Mouse (Mus musculus): Measurements from ENCODE around the gene Oosp1.

Gene Oosp1

DNA sequence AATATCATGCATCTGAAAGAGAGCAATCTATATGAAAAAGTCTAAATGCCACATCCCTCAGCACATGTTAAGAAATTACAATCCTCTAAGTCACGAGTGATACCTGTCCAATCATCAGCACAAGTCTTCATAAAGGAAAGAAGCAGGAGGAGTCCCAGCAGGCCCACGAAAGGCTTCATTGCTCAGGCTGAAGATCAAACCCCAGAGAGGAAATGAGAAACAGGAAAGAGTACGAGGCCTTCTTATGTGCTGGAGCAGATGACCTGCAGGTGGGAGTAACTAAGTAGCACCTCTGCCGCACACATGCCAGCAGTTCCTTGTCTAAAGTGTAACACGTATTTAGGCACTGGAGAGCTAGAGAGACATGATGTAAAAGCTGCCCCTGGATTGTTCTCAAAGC is at the start of gene Oosp1:
Gene Oosp1, minus strand, starts transcription at position 312 of the 400 bp plus-strand sequence.
- no peak for DNase-seq

DNA sequence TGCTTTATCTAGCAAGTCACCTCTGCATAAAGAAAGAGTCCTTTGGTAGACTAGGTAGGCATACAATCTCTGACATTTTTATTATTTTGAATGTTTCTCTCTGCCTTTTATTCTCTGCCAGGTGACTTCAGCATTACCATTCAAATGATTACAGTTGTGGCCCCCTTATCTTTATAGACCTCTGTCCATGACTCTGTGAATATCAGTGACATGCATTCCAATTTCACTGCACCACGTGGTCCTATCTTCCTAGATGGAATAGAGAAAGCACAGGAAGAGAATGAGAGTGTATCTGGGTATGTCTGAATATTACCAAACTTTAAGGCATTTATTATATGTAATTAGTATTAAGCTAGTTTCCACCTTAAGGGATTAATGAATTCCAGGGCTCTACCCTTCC is 45.5 kb upstream of the Oosp1 start:
- DNase-seq = no peak

DNA sequence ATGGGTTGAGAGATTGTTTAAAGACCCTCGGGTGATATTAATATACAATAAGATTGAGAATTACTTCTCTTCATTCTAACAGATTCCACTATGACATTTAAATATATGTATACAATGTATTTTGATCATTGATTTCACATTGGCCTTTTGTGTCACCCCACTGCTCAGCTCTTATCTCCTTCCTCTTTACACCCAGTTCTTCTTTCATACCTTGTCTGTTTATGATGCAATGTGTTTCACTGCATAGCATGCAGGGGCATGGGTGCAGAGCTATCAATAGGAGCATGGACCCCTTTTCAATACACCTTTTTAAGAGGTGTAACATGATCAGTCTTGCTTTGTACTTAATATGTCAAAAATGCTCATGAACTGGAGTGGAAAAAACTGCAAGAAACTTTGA is 39.3 kb upstream of the Oosp1 start:
- no peak for DNase-seq

DNA sequence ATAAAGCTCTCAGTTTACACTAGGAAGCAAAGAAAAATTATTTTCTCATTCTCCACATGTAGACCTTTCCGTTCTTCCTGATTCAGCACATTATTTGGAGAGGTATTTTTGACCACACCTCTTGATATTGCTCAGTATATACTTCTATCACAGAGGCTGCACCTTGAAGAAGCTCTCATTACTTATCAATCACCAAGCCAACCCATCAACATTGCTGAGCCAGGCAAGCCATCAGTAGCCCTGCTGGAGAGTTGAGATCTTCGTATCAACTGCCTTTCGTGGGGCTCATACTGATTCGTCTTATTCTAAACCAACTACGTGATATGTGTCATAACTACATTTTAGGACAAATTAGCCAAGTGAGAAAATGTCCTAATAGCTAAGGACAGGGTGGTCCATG is 36.4 kb upstream of the Oosp1 start:
- DNase-seq = no peak

DNA sequence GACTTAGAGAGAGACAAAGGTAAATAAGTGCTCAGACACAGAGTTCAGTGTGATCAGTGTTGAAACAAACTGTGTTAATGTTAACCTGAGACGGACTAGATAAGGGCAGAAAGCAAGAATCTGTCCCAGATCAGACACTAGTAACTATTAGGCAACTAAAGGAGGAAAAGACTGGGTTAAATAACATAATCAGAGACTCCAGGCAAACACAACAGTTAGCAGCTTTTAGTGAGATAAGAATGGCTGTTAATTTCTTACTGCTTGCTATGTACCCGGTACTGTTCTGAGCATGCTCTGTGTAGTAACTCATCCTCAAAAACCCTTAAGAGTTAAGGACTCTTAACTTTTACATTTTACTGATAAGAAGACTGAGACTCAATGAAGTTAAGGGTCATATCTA is 35.0 kb upstream of the Oosp1 start:
- no peak for DNase-seq

DNA sequence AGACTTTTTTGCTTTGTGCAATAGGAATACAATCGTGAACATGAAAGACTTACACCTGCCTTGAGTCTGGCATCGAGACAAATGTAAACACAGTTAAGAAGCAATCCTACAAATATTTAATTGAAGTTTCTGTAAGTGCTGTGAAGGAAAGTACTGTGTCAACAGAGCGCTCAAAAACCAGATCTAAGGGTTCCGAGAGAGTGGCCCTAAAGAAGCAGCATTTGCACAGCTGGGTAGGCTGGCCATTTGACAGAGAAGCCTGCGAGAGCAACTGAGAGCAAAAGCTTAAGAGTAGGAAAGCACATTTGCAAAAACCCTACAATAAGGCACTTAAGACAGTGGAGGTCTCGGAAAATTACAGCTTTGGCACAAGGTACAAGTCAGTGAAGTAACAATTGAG is 33.3 kb upstream of the Oosp1 start:
- no peak for DNase-seq

DNA sequence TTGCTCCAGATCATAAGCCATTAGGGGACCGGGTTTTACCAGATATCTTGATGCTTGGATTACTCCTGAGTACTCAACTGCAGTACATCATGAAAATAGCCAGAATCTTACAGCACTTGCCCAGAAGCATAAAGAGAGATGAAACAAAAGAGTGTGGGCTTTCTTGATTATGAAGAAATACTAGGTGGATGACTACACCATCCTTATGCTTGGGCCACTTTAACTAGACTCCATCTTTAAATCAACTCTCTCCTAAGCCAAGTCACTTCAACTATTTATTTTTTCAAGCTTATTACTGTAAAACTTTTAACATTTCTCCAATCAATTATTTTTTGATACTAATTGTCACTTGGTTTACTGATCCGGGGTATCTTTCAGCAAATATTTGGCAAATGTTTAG is 32.9 kb upstream of the Oosp1 start:
- DNase-seq = no peak

DNA sequence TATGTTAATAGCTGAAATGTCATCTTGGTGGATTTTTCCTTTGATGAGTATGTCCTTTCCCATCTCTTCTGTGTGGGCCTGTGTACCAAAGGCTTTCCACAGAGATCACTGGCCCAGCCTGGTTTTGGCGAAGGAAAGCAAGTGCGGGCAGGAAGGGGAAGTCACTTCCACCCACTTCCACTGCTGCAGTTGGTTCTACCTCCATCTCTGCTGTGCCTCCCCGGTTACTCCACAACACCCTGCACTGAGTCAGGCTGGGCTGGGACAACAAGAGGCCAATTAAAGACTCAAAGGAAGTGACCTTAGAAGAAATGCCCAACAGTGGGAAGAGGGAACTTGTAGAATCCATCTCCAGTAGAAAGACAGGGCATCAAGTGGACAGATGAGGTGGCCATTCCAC is 29.1 kb upstream of the Oosp1 start:
- no peak for DNase-seq

DNA sequence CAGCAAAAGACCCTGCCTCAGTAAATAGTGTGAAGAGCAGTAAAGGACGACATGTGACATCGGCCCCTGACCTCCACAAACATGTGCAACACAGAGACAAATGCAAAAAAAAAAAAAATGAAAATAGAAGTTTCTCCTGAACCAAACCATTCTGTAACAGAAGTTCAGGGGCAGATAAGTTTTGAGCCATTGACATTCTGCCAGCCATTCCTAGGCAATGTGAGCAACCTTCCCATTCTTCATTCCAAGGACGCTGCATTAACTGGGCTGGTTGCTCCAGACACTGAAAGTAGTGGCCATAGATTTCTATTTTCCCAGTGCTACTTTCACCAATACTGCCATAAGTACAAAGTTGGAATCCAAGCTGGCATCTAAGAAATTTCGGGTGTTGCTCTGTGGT is 21.5 kb upstream of the Oosp1 start:
- no peak for DNase-seq

DNA sequence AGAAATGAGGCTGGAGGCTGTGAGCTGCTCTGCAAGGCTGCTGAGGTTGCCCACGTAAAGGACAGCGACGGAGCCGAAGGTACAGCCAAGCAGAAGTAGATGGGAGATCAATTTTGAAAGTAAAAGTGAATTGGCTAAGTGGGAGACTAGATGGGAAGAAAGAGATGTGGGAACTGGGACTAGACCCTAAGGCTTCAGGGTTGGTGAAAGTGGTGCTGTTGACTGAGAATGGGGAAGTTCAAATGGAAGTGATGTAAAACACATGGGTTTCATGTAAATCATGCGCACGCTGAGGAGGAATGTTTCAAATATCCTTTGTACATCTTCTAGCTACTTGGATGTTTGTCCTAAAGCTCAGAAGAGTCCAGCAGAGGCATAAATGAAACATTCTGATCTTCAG is 7.4 kb upstream of the Oosp1 start:
- no peak for DNase-seq

DNA sequence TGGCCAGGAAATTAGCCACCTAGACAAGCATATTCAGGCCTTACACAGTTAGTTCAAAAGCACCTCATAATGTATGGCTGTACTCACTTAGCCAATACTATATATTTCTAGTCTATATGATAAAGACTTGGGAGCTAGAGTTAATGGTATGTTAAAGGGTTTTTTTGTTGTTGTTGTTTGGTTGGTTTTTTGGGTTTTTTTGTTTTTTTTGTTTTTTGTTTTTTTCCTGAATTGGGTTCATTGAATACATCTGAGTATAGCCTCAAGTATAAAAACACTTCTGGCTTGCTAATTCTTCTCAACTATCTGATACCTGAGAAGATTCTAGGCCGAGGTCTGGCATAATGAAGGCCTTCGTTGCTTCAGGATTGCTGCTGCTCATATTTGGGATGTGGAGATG is 5.8 kb upstream of the Oosp1 start, which contains the start of gene Oosp3:
Gene Oosp3, plus strand, starts transcription at position 301 of the 400 bp plus-strand sequence.
- no peak for DNase-seq

DNA sequence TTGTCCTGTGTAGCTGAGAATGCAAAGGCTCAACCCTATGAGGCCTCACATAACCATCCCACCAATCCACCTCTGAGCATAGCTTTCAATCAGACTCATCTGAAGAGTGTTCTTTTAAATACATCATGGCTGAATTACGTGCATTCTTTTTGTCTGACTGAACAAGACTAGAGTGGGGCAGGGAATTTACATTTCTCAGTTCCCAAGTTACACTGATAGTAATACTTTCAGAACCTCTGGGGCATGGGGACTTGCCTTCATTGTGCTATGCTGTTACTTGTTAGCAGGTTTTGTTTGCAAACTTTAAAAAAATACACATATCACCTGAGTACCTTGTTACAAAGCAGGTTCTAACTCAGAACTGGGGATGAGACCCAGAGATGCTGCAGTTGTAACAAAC is 504 bp upstream of the Oosp1 start:
- no peak for DNase-seq

DNA sequence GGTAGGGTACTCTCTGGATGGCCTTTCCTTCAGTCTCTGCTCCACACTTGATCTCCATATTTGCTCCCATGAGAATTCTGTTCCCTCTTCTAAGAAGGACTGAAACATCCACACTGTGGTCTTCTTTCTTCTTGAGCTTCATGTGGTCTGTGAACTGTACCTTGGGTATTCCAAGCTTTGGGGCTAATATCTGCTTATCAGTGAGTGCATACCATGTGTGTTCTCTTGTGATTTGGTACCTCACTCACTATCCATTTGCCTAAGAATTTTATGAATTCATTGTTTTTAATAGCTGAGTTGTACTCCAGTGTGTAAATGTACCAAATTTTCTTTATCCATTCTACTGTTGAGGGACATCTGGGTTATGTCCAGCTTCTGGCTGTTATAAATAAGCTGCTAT is 29.4 kb downstream of the Oosp1 start:
- no peak for DNase-seq

DNA sequence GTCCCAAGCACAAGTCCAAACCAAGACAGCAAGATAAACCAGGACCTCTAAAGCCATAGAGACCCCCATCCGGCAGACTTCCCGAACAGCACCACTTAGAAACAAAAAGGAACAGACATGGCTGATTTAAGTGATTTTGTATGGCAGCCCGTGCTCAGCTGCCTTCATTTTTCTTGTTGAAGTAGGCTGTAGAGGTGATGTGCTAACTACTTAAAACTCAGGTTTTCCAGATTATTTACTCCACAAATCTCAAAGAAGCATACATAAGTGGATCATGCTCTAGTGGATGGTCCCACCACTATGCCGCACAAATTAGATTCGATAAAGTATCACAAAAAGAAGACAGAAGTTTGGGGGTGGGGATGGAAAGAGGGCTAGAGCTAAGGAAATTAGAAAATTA is 30.5 kb downstream of the Oosp1 start, which contains the start of gene Oosp2:
Gene Oosp2, minus strand, starts transcription at position 101 of the 400 bp plus-strand sequence.
- DNase-seq = no peak

DNA sequence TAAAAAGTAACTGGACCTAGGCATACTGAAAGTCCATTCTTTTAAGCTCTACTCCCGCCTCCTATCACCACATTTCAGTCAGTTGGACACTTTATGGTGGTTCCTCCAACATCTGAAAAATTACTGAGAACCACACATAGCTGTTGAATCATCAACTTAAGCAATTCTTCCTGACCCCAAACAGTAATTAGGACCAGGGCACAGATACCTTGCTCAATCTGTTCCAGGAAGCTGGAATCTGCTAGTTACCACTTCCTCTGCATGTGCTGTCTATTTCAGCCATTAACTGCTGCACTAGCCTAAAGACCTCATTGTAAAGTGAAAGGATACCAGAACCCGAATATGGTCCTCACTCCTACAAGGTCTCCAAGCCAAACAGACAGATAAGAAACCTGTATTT is 31.8 kb downstream of the Oosp1 start:
- no peak for DNase-seq

DNA sequence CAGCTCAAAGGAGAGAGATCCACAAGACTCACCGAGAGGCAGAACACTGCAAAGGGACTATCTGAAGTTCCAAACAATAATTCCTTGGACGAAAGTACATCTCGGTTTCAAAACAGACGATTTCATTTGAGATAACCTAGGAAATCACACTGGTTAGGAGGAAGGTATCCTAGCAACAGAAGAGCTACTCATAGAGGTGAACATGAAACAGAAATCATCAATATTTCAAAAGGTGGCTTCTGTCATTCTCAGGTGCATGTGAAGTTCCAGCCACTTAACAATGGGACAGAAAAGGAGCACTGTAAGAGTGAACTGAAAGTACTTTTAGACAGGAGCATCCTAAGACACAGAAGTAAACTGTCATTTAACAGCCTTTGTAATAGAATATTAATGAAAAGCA is 41.4 kb downstream of the Oosp1 start:
- no peak for DNase-seq

DNA sequence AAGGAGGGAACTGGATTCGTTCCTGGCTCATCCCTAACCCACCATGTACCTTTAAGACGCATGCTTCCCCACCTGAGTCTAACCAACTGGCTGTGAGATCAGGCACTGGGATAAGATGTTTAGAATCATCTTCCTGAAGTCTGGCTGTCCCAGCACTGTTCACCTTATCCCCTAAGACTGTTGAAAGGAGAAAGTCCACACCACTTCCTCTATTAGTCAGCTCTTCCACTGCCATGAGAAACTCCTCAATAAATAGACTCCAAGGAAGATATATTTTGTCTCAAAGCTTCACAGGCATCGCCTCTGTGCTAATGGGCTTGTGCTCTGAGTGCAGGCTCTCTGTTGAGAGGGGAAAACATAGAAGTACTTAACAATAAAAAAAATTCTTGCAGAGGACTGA is 44.8 kb downstream of the Oosp1 start:
- no peak for DNase-seq

DNA sequence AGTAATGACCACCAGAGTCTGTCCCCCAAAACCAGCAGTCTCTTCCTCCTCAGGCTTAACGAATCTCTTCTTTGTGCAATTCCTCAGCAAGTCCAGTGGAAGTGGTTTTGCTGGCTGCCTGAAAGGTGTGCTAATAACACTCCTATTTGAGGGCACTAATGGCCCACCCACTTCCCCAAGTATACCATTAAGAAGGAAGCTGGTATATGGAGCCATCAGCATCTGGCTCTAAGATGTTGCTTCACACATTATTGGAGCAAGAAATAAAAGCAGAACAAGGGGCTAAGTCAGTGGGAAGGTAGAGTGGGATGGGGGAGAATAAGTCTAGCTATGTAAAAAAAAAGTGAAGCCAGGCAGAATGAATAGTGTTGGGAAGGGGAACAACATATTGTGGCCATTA is 50.2 kb downstream of the Oosp1 start, which contains the start of gene Ms4a3:
Gene Ms4a3, minus strand, starts transcription at position 120 of the 400 bp plus-strand sequence.
- DNase-seq = no peak

DNA sequence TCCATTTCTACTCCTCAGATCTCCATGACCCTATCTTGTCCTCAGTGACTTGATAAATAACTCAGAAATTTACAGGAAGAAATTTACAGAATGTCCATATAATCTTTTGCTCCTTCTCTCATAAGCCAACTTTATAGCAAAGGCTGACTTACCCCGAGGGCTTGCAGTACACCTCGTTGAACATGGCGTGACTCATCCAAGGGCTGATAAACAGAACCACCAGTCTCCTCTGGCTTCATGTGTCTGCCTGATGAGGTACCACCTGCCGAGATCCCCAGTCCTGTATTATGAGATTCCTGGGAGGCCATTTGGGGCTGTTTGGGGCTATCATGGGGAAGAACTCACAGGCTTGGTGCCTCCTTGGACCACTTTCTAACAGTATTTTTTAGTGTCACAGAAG is 51.9 kb downstream of the Oosp1 start:
- DNase-seq = no peak

DNA sequence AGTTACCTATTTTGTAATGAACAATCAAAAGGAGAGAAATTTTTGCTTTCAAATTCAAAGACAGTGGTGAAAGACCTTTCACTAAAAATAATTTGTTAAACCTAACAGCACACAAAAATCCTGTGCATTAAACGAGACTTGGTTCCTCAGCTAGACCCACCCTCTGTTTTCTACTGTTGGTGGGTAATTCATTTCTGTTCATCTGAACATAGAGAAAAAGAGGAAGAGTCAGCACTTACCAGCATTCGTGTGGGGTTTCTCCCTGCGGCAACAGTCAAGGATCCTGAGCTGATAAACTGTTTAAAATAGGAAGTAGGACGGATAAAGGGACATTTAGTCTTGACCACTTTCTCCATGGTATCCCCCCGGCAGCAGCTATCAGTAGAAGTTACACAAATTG is 55.4 kb downstream of the Oosp1 start:
- no peak for DNase-seq

DNA sequence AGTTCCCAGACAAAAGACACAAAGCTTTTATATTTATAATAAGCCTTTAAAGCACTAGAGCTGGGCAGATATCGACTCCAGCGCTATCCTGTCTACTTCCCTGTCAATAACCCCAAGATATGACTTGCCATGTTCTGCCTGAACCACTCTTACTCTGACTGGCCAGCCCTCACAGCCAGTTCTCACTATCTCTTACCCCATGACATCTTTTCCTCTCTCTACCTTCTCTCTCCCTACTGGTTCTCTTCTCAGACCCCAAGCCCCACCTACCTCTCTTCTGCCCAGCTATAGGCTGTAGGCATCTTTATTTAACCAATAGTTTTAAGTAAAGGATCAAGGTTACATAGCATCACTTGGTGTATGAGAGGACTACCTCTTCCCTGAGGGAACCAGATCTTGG is 56.6 kb downstream of the Oosp1 start:
- DNase-seq = no peak

DNA sequence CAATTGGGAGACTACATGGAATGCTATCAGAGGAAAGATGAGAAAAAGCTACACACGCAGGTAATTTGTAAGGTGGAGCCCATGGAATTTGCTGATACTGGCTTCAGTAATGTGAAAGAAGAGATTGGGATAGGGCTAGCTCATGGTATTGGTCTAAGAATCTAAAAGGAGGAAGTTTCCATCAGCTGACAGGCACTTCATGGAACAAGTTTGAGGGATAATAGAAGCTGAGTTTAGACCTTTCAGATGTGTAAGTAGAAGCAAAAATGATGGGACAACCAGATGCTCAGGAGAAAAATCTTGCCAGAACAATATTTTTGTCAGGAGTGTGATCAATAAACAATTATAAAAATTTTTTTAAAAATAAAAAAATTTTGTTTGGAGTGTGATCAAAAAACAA is 57.2 kb downstream of the Oosp1 start:
- no peak for DNase-seq

DNA sequence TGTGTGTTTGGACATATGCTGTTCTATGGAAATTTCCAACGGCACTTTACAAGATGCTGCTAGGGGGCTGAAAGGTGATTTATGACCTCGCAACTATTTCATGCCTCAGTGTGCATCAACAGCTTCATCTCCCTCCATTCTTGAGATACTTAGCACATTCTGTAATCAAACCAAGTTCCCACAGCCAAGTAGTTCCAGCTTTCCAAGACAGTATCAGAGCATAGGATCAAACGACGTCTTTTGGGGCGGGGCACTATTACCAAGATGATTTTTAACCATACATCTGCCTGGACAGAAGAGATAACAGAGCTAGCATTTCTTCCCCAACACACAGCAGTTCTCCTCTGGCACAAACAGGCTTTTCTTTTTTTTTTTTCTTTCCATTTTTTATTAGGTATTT is 65.7 kb downstream of the Oosp1 start:
- no peak for DNase-seq

DNA sequence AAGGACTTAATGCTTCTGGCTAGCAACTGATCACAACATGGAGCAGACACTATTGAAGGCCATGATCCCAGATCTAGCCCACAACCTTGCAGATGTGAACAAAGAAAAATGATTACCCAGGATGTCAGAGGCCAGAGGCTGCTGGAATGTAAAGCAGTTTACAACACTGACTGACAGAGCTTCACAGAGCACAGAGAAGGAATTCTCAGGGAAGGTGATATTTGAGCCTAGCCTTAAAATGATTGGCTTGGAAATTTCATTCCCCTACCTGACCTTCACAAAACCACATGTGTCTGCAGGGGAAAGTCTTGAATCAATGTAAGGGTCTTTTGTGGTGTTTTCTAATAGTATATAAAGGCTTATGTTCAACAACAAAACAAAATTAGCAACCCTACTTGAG is 66.2 kb downstream of the Oosp1 start:
- DNase-seq = no peak

DNA sequence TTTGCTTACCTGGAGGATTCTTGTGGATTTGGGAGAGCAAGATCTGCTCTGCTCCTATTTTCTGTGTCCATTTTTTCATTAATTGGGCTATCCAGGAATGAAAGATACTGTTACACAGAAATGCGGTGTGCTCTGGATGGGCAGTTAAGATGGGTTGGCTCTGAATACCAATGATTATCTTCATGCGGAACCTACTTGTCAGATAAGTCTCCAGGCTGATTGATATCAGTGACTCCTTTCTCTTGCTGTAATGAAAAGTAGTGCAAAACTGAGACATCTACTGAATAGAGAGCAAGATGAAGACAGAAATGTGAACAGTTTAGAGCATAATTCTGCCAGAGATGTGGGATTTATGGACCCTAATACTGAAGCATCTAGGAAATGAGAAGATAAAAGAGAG is 67.4 kb downstream of the Oosp1 start, which contains the start of gene Ms4a2:
Gene Ms4a2, minus strand, starts transcription at position 169 of the 400 bp plus-strand sequence.
- no peak for DNase-seq

DNA sequence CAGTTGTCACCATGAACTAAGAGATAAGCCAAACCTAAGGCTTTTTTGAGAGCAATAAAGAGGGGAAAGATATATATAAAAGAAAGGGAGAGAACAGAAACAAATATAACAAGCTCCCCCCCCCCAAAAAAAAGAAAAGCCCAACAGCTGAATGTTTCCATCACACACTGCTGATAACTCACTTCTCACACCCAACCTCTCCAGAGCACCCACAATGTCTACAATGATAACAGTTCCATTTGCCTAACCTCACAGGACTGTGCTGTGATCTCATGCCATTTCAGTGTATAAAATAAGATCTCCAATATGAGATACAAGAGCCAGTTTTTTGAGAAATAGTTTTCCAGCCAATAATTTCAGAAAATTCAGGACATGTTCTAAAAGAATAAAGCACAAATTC is 73.0 kb downstream of the Oosp1 start:
- no peak for DNase-seq
